Mouse (Mus musculus): Measurements from ENCODE around the gene Trub2. TPM values are rescaled to one million over a fixed set of nuclear protein-coding genes. Genes with fewer than 3 reads are reported as not detected.

The Trub2 gene
- polyA plus RNA-seq, 1 experiment, result 33.3 TPM

GRCm38 (mm10) chr2:29751497-29751896 is 36.8 kb downstream of the Trub2 start, which contains the start of gene Gm13420:
TSS of gene Gm13420 (minus strand) at chr2:29751685.
- Histone ChIP-seq H3K4me3 (ENCODE audit: insufficient read depth, low read length) (no peak within 1 kb of the TSS), H3K27ac (ENCODE audit: insufficient read depth, low read length) (no peak within 1 kb of the TSS), H3K4me1 (ENCODE audit: control insufficient read depth, insufficient read depth, low read length) (no peaks in the 10 kb centered on the region)
- no peak for TF ChIP-seq POLR2A (IDR thresholded peaks at IDR 0.05; ENCODE audit: low read depth, low read length)
- no peak for TF ChIP-seq CTCF (IDR thresholded peaks at IDR 0.05; ENCODE audit: borderline replicate concordance, insufficient read depth, low read length)

- H3K27ac ChIP-seq (ENCODE audit: insufficient read depth, low read length), result no peak overlapping the region
- TF ChIP-seq CTCF (IDR thresholded peaks at IDR 0.05; ENCODE audit: borderline replicate concordance, insufficient read depth, low read length) (no peak), POLR2A (IDR thresholded peaks at IDR 0.05; ENCODE audit: low read depth, low read length) (no peak)
- no peaks in the 10 kb centered on the region for H3K4me1 ChIP-seq (ENCODE audit: control insufficient read depth, insufficient read depth, low read length)
- H3K4me3 ChIP-seq (ENCODE audit: insufficient read depth, low read length), result no peak overlapping the region
Measured at GRCm38 (mm10) chr2:29748499-29748898, 39.8 kb downstream of the Trub2 start.

GRCm38 (mm10) chr2:29747852-29748251 is 40.5 kb downstream of the Trub2 start:
- TF ChIP-seq CTCF (IDR thresholded peaks at IDR 0.05; ENCODE audit: borderline replicate concordance, insufficient read depth, low read length) (no peak), POLR2A (IDR thresholded peaks at IDR 0.05; ENCODE audit: low read depth, low read length) (no peak)
- H3K4me3 ChIP-seq (ENCODE audit: insufficient read depth, low read length), result no peak overlapping the region
- no peaks in the 10 kb centered on the region for H3K4me1 ChIP-seq (ENCODE audit: control insufficient read depth, insufficient read depth, low read length)
- H3K27ac ChIP-seq (ENCODE audit: insufficient read depth, low read length), result no peak overlapping the region

GRCm38 (mm10) chr2:29747188-29747782 is 41.0 kb downstream of the Trub2 start:
- Histone ChIP-seq H3K4me1 (ENCODE audit: control insufficient read depth, insufficient read depth, low read length) (no peaks in the 10 kb centered on the region), H3K27ac (ENCODE audit: insufficient read depth, low read length) (no peak overlapping the region), H3K4me3 (ENCODE audit: insufficient read depth, low read length) (no peak overlapping the region)
- no peak for TF ChIP-seq CTCF (IDR thresholded peaks at IDR 0.05; ENCODE audit: borderline replicate concordance, insufficient read depth, low read length)
- no peak for TF ChIP-seq POLR2A (IDR thresholded peaks at IDR 0.05; ENCODE audit: low read depth, low read length)

- no peak for TF ChIP-seq POLR2A (IDR thresholded peaks at IDR 0.05; ENCODE audit: low read depth, low read length)
- no peak for TF ChIP-seq CTCF (IDR thresholded peaks at IDR 0.05; ENCODE audit: borderline replicate concordance, insufficient read depth, low read length)
- Histone ChIP-seq H3K4me1 (ENCODE audit: control insufficient read depth, insufficient read depth, low read length) (no peaks in the 10 kb centered on the region), H3K4me3 (ENCODE audit: insufficient read depth, low read length) (no peak overlapping the region), H3K27ac (ENCODE audit: insufficient read depth, low read length) (no peak overlapping the region)
Measured at GRCm38 (mm10) chr2:29744256-29744655, 44.0 kb downstream of the Trub2 start.

GRCm38 (mm10) chr2:29741207-29741606 is 47.1 kb downstream of the Trub2 start:
- no peaks in the 10 kb centered on the region for H3K4me1 ChIP-seq (ENCODE audit: control insufficient read depth, insufficient read depth, low read length)

GRCm38 (mm10) chr2:29739368-29739767 is 48.9 kb downstream of the Trub2 start:
- no peak for TF ChIP-seq POLR2A (IDR thresholded peaks at IDR 0.05; ENCODE audit: low read depth, low read length)
- no peak for TF ChIP-seq CTCF (IDR thresholded peaks at IDR 0.05; ENCODE audit: borderline replicate concordance, insufficient read depth, low read length)
- H3K4me3 ChIP-seq (ENCODE audit: insufficient read depth, low read length), result no peak overlapping the region
- H3K27ac ChIP-seq (ENCODE audit: insufficient read depth, low read length), result no peak overlapping the region
- no peaks in the 10 kb centered on the region for H3K4me1 ChIP-seq (ENCODE audit: control insufficient read depth, insufficient read depth, low read length)

More at GRCm38 (mm10) chr2:29741207-29741606, 47.1 kb downstream of the Trub2 start:
- TF ChIP-seq CTCF (IDR thresholded peaks at IDR 0.05; ENCODE audit: borderline replicate concordance, insufficient read depth, low read length), result no peak
- TF ChIP-seq POLR2A (IDR thresholded peaks at IDR 0.05; ENCODE audit: low read depth, low read length), result no peak
- H3K27ac ChIP-seq (ENCODE audit: insufficient read depth, low read length), result no peak overlapping the region
- H3K4me3 ChIP-seq (ENCODE audit: insufficient read depth, low read length), result no peak overlapping the region

GRCm38 (mm10) chr2:29738799-29739198 is 49.5 kb downstream of the Trub2 start:
- H3K4me1 ChIP-seq (ENCODE audit: control insufficient read depth, insufficient read depth, low read length), result no peaks in the 10 kb centered on the region
- H3K4me3 ChIP-seq (ENCODE audit: insufficient read depth, low read length), result no peak overlapping the region
- no peak overlapping the region for H3K27ac ChIP-seq (ENCODE audit: insufficient read depth, low read length)
- no peak for TF ChIP-seq POLR2A (IDR thresholded peaks at IDR 0.05; ENCODE audit: low read depth, low read length)
- TF ChIP-seq CTCF (IDR thresholded peaks at IDR 0.05; ENCODE audit: borderline replicate concordance, insufficient read depth, low read length), result no peak

GRCm38 (mm10) chr2:29737209-29737925 is 50.9 kb downstream of the Trub2 start:
- H3K4me3 ChIP-seq (ENCODE audit: insufficient read depth, low read length), result no peak overlapping the region
- H3K4me1 ChIP-seq (ENCODE audit: control insufficient read depth, insufficient read depth, low read length), result no peaks in the 10 kb centered on the region
- H3K27ac ChIP-seq (ENCODE audit: insufficient read depth, low read length), result no peak overlapping the region
- TF ChIP-seq POLR2A (IDR thresholded peaks at IDR 0.05; ENCODE audit: low read depth, low read length) (no peak), CTCF (IDR thresholded peaks at IDR 0.05; ENCODE audit: borderline replicate concordance, insufficient read depth, low read length) (no peak)

- no peak overlapping the region for H3K27ac ChIP-seq (ENCODE audit: insufficient read depth, low read length)
- H3K4me1 ChIP-seq (ENCODE audit: control insufficient read depth, insufficient read depth, low read length), result no peaks in the 10 kb centered on the region
- TF ChIP-seq CTCF (IDR thresholded peaks at IDR 0.05; ENCODE audit: borderline replicate concordance, insufficient read depth, low read length) (no peak), POLR2A (IDR thresholded peaks at IDR 0.05; ENCODE audit: low read depth, low read length) (no peak)
- no peak overlapping the region for H3K4me3 ChIP-seq (ENCODE audit: insufficient read depth, low read length)
Measured at GRCm38 (mm10) chr2:29735708-29736107, 52.6 kb downstream of the Trub2 start.
